Mouse (Mus musculus) spleen, adult 2 months (tissue): ENCODE results near the gene Hscb. TPM values are rescaled to one million over a fixed set of nuclear protein-coding genes. Genes with fewer than 3 reads are reported as not detected.

Experiments
- DNase-seq, 2 experiments: peaks; one replicate each; pipeline versions ENCODE4 v3.0.0 to v3.0.0-alpha.2; 2012 to 2021; ENCODE audit warnings: low spot score in 2 of 2, low read depth in 1 of 2
- H3K27ac ChIP-seq: fragments of 200-500 bp; 2 replicates; pipeline ENCODE4 v1.5.1; 2012; ENCODE audit warnings: low read length, inconsistent platforms; ENCODE audit not compliant: insufficient read depth
- H3K27me3 ChIP-seq: fragments of 200-500 bp; 2 replicates; pipeline ENCODE4 v1.6.1; 2012; ENCODE audit warnings: mild to moderate bottlenecking, moderate library complexity, low read length, inconsistent platforms; ENCODE audit not compliant: control insufficient read depth, insufficient read depth
- H3K36me3 ChIP-seq: fragments of 200-500 bp; 2 replicates; pipeline ENCODE4 v1.6.1; 2012; ENCODE audit warnings: mild to moderate bottlenecking, low read length, inconsistent platforms; ENCODE audit not compliant: control insufficient read depth, insufficient read depth
- H3K4me1 ChIP-seq: fragments of 200-500 bp; 2 replicates; pipeline ENCODE4 v1.6.1; 2011; ENCODE audit warnings: inconsistent platforms; ENCODE audit not compliant: control insufficient read depth, insufficient read depth, insufficient read length
- H3K4me3 ChIP-seq: fragments of 200-500 bp; 2 replicates; pipeline ENCODE4 v1.5.1; 2011; ENCODE audit warnings: mild to moderate bottlenecking, inconsistent platforms; ENCODE audit not compliant: insufficient read depth, insufficient read length; ENCODE audit errors: extremely low read depth
- CTCF ChIP-seq: fragments of 200-500 bp; IDR thresholded peaks from 2 replicates; pipeline ENCODE4 v1.5.1; 2011; ENCODE audit warnings: mild to moderate bottlenecking, inconsistent platforms; ENCODE audit not compliant: insufficient read depth, insufficient read length, insufficient replicate concordance; ENCODE audit errors: extremely low read depth
- POLR2A ChIP-seq: fragments of 200-500 bp; IDR thresholded peaks from 2 replicates; pipeline ENCODE4 v1.6.1; 2011; ENCODE audit warnings: low read depth, low read length, inconsistent platforms
- WGBS: fragments of 180-500 bp; shearing (Covaris S2); methylation state at CpG from one replicate; pipeline ENCODE4 v1.1.7; 2018; 5-methylcytosine and 5-hydroxymethylcytosine counted together
- polyA plus RNA-seq: library from polyadenylated mRNA; depleted of rRNA; stranded (reverse); fragments of >200 nt; gene quantifications from 2 replicates; pipeline ENCODE4 v1.2.3, GENCODE M21; 2012

The Hscb gene
- polyA plus RNA-seq, 1 experiment, result 26.3 TPM

DNA sequence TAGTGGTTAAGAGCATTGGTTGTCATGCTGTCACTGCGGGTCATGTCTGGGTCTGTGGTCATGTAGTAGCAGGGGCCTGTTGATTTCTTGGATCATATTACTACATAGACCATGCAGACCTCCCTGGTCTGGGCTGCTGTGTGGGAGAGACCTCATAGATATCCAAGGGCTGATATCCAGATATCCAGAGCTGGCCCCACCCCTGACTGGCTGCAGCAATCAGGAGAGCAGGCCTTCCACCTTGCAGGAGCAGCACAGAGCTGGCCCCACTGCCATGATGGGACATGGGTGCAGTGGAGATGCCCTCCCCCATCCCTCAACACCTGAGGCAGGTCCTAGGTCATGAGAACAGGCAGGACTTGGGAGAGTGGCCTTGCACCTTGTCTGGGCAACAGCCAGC is 35.7 kb upstream of the Hscb start:
- WGBS, result 100% methylated on average over 1 of the region's 1 CpGs
- H3K4me3 ChIP-seq, result no peak overlapping the region
- no peak overlapping the region for H3K27ac ChIP-seq
- H3K4me1 ChIP-seq, result no peaks in the 10 kb centered on the region; the same call in 1 of the 2 replicates
- peaks cover 4% of the 10 kb centered on the region for H3K36me3 ChIP-seq
- TF ChIP-seq POLR2A (no peak), CTCF (no peak)
- DNase-seq, result no peak
- H3K27me3 ChIP-seq, result peaks cover 5% of the 10 kb centered on the region; the same call in 1 of the 2 replicates

DNA sequence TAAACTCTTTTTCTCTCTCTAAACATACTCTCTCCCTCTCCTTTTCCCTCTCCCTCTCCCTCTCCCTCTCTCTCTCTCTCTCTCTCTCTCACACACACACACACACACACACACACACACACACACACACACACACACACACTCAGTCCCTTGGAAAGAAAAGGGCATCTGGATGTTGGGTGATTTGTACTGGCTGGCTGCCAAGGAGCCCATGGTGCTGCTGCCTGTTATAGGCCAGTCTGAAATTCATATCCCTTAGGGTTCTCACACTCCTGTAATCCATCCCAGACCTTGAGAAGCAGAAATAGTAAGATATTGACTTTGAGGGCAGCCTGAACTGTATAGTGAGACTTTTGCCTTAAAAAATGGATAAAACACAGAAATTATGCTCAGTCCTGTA is 35.1 kb upstream of the Hscb start:
- H3K4me1 ChIP-seq, result no peaks in the 10 kb centered on the region
- H3K36me3 ChIP-seq, result peaks cover 4% of the 10 kb centered on the region

DNA sequence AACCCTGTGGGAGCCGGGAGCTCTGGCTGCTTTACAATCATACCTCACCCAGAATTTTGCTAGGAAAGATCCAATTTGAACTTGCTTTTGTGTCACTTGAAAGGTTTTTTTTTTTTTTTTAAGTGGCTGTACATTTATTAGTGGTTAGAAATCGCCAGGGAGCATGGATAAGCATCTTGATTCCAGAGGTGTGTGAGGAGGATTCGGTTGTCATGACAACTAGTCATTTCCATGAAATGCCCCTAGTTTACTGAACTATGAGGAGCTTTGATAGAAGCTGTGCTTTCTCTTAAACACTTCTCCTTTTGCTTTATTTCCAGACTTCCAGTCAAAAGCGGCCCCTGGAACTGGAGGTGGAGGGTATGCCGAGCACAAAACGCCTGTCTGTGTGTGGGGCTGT is 33.6 kb upstream of the Hscb start:
- H3K36me3 ChIP-seq, result peaks cover 5% of the 10 kb centered on the region
- WGBS, result 93% methylated on average over 6 of the region's 6 CpGs

More for the DNA sequence above, 35.1 kb upstream of the Hscb start:
- no peak for DNase-seq
- H3K4me3 ChIP-seq, result no peak overlapping the region
- peaks cover under 1% of the 10 kb centered on the region; the same call in 1 of the 2 replicates for H3K27me3 ChIP-seq
- no peak overlapping the region for H3K27ac ChIP-seq
- TF ChIP-seq POLR2A (no peak), CTCF (no peak)

DNA sequence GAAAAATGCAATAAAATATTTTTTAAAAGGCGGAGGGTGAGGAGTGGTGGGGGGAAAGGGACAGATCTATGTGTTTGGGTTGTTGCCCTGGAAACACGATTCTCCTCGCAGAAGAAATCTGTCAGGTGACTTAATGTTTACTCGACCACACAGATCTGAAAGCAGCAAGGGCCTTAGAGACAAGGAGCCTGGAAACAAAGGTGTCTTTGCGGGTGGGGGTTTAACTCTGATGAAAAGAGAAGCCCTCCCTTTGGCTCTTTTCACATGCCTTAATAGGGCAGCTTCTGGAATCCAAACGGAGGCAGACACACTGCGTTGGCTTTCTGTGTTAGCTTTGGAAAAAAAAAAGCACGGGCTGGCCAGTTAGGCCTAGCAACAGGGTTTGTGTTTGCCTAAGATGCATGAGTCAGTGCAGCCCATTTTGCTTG is 29.7 kb upstream of the Hscb start:
- no peak for TF ChIP-seq CTCF
- TF ChIP-seq POLR2A, result no peak
- no peak overlapping the region for H3K4me3 ChIP-seq

More for the DNA sequence above, 33.6 kb upstream of the Hscb start:
- TF ChIP-seq POLR2A (no peak), CTCF (no peak)
- no peaks in the 10 kb centered on the region for H3K4me1 ChIP-seq
- H3K27ac ChIP-seq, result no peak overlapping the region
- no peaks in the 10 kb centered on the region for H3K27me3 ChIP-seq
- H3K4me3 ChIP-seq, result no peak overlapping the region
- no peak for DNase-seq

DNA sequence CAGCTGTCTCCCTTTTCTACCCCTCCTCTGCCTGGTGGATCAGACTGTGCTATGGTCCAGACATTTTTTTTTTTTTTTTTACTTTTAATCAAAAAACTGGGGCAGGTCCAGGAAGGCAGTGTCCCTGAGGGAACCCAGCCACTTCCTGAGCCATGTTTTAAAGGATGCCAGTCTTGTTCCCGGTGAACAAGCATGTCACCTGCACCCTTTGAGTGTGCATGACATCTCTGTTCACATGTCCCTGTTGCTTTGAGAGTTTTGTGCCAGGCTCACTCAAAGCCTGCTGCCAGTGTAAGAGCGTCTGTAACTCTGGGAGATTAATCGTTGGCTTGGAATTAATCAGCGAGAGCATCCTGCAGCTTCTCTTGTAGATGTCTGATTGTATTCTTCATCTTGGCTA is 28.9 kb upstream of the Hscb start:
- Histone ChIP-seq H3K4me3 (no peak overlapping the region), H3K4me1 (no peaks in the 10 kb centered on the region), H3K27me3 (no peaks in the 10 kb centered on the region), H3K27ac (no peak overlapping the region), H3K36me3 (peaks cover 13% of the 10 kb centered on the region)
- no peak for TF ChIP-seq POLR2A
- no peak for TF ChIP-seq CTCF
- no peak for DNase-seq
- WGBS, result 89% methylated on average over 4 of the region's 4 CpGs

More for the DNA sequence above, 29.7 kb upstream of the Hscb start:
- Histone ChIP-seq H3K36me3 (peaks cover 11% of the 10 kb centered on the region), H3K4me1 (no peaks in the 10 kb centered on the region), H3K27me3 (no peaks in the 10 kb centered on the region), H3K27ac (no peak overlapping the region)
- 90% methylated on average over 8 of the region's 8 CpGs for WGBS
- DNase-seq, result no peak

DNA sequence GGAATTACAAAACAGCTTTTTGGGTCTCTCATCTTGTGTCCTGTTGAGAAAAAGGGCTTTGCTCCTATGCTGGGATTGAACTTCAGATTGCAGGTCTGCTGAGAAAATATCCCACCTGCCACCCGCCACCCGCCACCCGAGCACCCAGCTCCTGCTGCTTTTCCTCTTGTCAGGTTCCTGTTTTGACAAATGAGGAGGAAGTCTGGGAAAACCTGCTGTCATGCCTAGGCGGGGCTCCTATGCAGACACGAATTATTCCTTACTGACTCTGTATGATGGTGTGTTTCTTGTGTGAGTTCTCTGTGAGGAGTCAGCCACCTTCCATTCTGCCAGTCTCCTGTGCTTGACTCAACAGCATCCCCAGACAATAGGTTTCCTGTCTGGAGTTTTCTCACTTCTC is 20.9 kb upstream of the Hscb start:
- WGBS, result 91% methylated on average over 5 of the region's 5 CpGs
- H3K4me3 ChIP-seq, result no peak overlapping the region
- H3K27ac ChIP-seq, result no peak overlapping the region
- peaks cover 11% of the 10 kb centered on the region for H3K36me3 ChIP-seq
- DNase-seq, result no peak
- TF ChIP-seq POLR2A (no peak), CTCF (no peak)
- no peaks in the 10 kb centered on the region for H3K27me3 ChIP-seq
- no peaks in the 10 kb centered on the region for H3K4me1 ChIP-seq

DNA sequence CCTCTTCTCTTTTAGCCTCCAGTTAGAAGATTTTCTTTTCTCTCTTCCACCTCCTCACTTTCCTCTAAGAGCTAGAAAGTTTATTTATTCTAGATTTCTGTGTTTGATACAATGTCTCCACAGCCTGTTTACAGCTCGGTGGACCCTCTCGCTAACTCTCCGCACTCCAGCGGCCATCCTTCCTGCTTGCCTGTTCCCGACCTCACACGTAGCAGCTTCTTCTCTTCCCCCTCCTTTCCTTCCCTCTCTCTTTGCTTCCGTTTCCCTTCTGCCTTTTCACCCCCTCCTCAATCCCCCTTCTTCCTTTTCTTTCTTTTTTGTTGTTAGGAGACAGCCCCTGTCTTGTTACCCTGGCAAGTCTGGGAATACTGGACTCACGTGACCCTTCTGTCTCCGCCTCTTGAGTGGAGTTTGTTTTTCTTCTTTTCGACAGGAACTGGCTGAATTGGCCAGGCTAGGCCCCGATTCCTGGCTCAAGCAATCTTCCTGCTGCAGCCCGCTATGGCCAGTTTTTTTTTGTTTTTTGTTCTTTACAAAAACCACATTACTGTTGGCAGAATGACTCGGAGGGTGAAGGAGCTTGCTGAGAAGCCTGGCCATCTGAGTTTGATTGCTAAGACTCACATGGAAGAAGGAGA is 19.6 kb upstream of the Hscb start:
- Histone ChIP-seq H3K36me3 (peaks cover 11% of the 10 kb centered on the region), H3K4me3 (no peak overlapping the region; the same call in 1 of the 2 replicates), H3K27ac (peak overlapping the region; percentile 4; the same call in 1 of the 2 replicates), H3K27me3 (no peaks in the 10 kb centered on the region), H3K4me1 (no peaks in the 10 kb centered on the region)
- DNase-seq, result no peak
- WGBS, result 68% methylated on average over 13 of the region's 13 CpGs
- TF ChIP-seq POLR2A (no peak), CTCF (no peak)
